Mouse (Mus musculus): ENCODE results near the gene Cux2. TPM values are rescaled to one million over a fixed set of nuclear protein-coding genes. Genes with fewer than 3 reads are reported as not detected.

The Cux2 gene
- polyA plus RNA-seq, 1 experiment = not detected

GRCm38 (mm10) chr5:121837441-121838340, 212.2 kb downstream of the Cux2 start, which contains the start of gene Sh2b3:
Gene Sh2b3, minus strand, starts transcription at chr5:121837646.
- TF ChIP-seq GATA1 (IDR thresholded peaks at IDR 0.05; ENCODE audit: low read length) = no peak

GRCm38 (mm10) chr5:121836692-121837415, 213.0 kb downstream of the Cux2 start:
- no peak for TF ChIP-seq GATA1 (IDR thresholded peaks at IDR 0.05; ENCODE audit: low read length)

GRCm38 (mm10) chr5:121835949-121836691, 213.8 kb downstream of the Cux2 start:
- no peak for TF ChIP-seq GATA1 (IDR thresholded peaks at IDR 0.05; ENCODE audit: low read length)

- TF ChIP-seq GATA1 (IDR thresholded peaks at IDR 0.05; ENCODE audit: low read length) = no peak
Measured at GRCm38 (mm10) chr5:121834991-121835747, 214.7 kb downstream of the Cux2 start.

- no peak for TF ChIP-seq GATA1 (IDR thresholded peaks at IDR 0.05; ENCODE audit: low read length)
Measured at GRCm38 (mm10) chr5:121834241-121834606, 215.7 kb downstream of the Cux2 start.

- TF ChIP-seq GATA1 (IDR thresholded peaks at IDR 0.05; ENCODE audit: low read length) = no peak
Measured at GRCm38 (mm10) chr5:121833572-121834240, 216.2 kb downstream of the Cux2 start.

GRCm38 (mm10) chr5:121833159-121833558, 216.7 kb downstream of the Cux2 start:
- no peak for TF ChIP-seq GATA1 (IDR thresholded peaks at IDR 0.05; ENCODE audit: low read length)

GRCm38 (mm10) chr5:121832376-121833155, 217.3 kb downstream of the Cux2 start:
- TF ChIP-seq GATA1 (IDR thresholded peaks at IDR 0.05; ENCODE audit: low read length) = no peak

- TF ChIP-seq GATA1 (IDR thresholded peaks at IDR 0.05; ENCODE audit: low read length) = no peak
Measured at GRCm38 (mm10) chr5:121831002-121831601, 218.8 kb downstream of the Cux2 start.

- no peak for TF ChIP-seq GATA1 (IDR thresholded peaks at IDR 0.05; ENCODE audit: low read length)
Measured at GRCm38 (mm10) chr5:121828491-121829432, 221.1 kb downstream of the Cux2 start.

GRCm38 (mm10) chr5:121827876-121828275, 222.0 kb downstream of the Cux2 start:
- no peak for TF ChIP-seq GATA1 (IDR thresholded peaks at IDR 0.05; ENCODE audit: low read length)

- TF ChIP-seq GATA1 (IDR thresholded peaks at IDR 0.05; ENCODE audit: low read length) = no peak
Measured at GRCm38 (mm10) chr5:121825606-121826005, 224.3 kb downstream of the Cux2 start.

Data from G1E-ER4 (cell line).